Mouse (Mus musculus) forebrain, postnatal 0 days (tissue): ENCODE measurements around the gene Men1. TPM values are rescaled to one million over a fixed set of nuclear protein-coding genes. Genes with fewer than 3 reads are reported as not detected.

Source experiments
- ATAC-seq: fragments of 200-750 bp; cut with Nextera tagmentation; 2 replicates; pipeline ENCODE4 v1.8.0; 2017; ENCODE audit warnings: mild to moderate bottlenecking, moderate library complexity
- DNase-seq: peaks from one replicate; pipeline ENCODE4 v3.0.0-alpha.2; 2015
- H3K27ac ChIP-seq: fragments of 300-500 bp; sonication (generic); 2 replicates; pipeline ENCODE4 v1.5.1; 2014; ENCODE audit warnings: low read depth, mild to moderate bottlenecking, antibody characterized with exemption, low read length, moderate library complexity, mixed read lengths
- H3K27me3 ChIP-seq: fragments of 300-500 bp; sonication (generic); 2 replicates; pipeline ENCODE4 v1.6.1; 2014; ENCODE audit warnings: mild to moderate bottlenecking, low read length, mixed read lengths; ENCODE audit not compliant: insufficient read depth
- H3K36me3 ChIP-seq: fragments of 300-500 bp; sonication (generic); 2 replicates; pipeline ENCODE4 v1.6.1; 2014; ENCODE audit warnings: mild to moderate bottlenecking, moderate library complexity; ENCODE audit not compliant: insufficient read depth
- H3K4me1 ChIP-seq: fragments of 300-500 bp; sonication (generic); 2 replicates; pipeline ENCODE4 v1.6.1; 2014; ENCODE audit warnings: antibody characterized with exemption; ENCODE audit not compliant: insufficient read depth
- H3K4me2 ChIP-seq: fragments of 300-500 bp; sonication (generic); 2 replicates; pipeline ENCODE4 v1.6.1; 2014; ENCODE audit warnings: low read depth, mild to moderate bottlenecking, moderate library complexity
- H3K4me3 ChIP-seq: fragments of 300-500 bp; sonication (generic); 2 replicates; pipeline ENCODE4 v1.5.1; 2014; ENCODE audit warnings: low read depth, low read length, mixed read lengths
- H3K9ac ChIP-seq: fragments of 300-500 bp; sonication (generic); 2 replicates; pipeline ENCODE4 v1.6.1; 2014; ENCODE audit warnings: mild to moderate bottlenecking
- H3K9me3 ChIP-seq: fragments of 300-500 bp; sonication (generic); 2 replicates; pipeline ENCODE4 v1.6.1; 2016; ENCODE audit warnings: low read length
- CTCF ChIP-seq: sonication (generic); IDR thresholded peaks from 2 replicates; pipeline ENCODE4 v1.5.1; 2016; ENCODE audit warnings: antibody characterized with exemption, control low read depth, low read depth
- whole genome bisulfite sequencing: fragments of 180-500 bp; shearing (Covaris S2); extraction: QIAGEN DNeasy Blood & Tissue Kit; methylation state at CpG from one replicate; pipeline ENCODE4 v1.1.7; 2014; 5-methylcytosine and 5-hydroxymethylcytosine counted together
- polyA plus RNA-seq: library from polyadenylated mRNA; unstranded; fragments of >200 nt; fragmentation: Nextera tagmentation; extraction: Ambion mirVana; gene quantifications from 2 replicates; pipeline ENCODE4 v1.2.1, GENCODE M21; 2015
- total RNA-seq: library from RNA; depleted of rRNA; stranded (reverse); fragments of >200 nt; gene quantifications from 2 replicates; pipeline ENCODE4 v1.2.3, GENCODE M21; 2014

The Men1 gene
- total and polyA plus RNA-seq, 2 experiments from 2014 or later = 60.5 to 60.9 TPM

GRCm38 (mm10) chr19:6291117-6291781 is 43.5 kb upstream of the Men1 start:
- Histone ChIP-seq H3K4me3 (no peak overlapping the region), H3K4me2 (no peak overlapping the region), H3K9me3 (no peaks in the 10 kb centered on the region), H3K4me1 (no peaks in the 10 kb centered on the region), H3K27ac (0 out of 2 replicates have a peak overlapping the region, but pooled peaks have one; percentile 21), H3K27me3 (no peaks in the 10 kb centered on the region), H3K9ac (no peak overlapping the region), H3K36me3 (peaks cover 25% of the 10 kb centered on the region)
- no peak for TF ChIP-seq CTCF
- 78% methylated on average over 10 of the region's 10 CpGs for WGBS
- DNase-seq (no peak), ATAC-seq (no peak)

GRCm38 (mm10) chr19:6292262-6292661 is 42.5 kb upstream of the Men1 start:
- TF ChIP-seq CTCF = no peak
- WGBS = 83% methylated on average over 5 of the region's 5 CpGs
- ATAC-seq = no peak
- no peaks in the 10 kb centered on the region for H3K4me1 ChIP-seq
- no peaks in the 10 kb centered on the region for H3K9me3 ChIP-seq
- no peak for DNase-seq
- no peaks in the 10 kb centered on the region for H3K27me3 ChIP-seq
- H3K4me3 ChIP-seq = no peak overlapping the region
- H3K9ac ChIP-seq = no peak overlapping the region
- no peak overlapping the region for H3K4me2 ChIP-seq
- H3K36me3 ChIP-seq = peaks cover 33% of the 10 kb centered on the region
- H3K27ac ChIP-seq = no peak overlapping the region

- no peaks in the 10 kb centered on the region for H3K9me3 ChIP-seq
- peaks cover 54% of the 10 kb centered on the region for H3K36me3 ChIP-seq
- no peak overlapping the region for H3K9ac ChIP-seq
- TF ChIP-seq CTCF = no peak
- no peaks in the 10 kb centered on the region for H3K4me1 ChIP-seq
- DNase-seq = no peak
- 96% methylated on average over 17 of the region's 17 CpGs for WGBS
- H3K27me3 ChIP-seq = no peaks in the 10 kb centered on the region
- H3K4me3 ChIP-seq = no peak overlapping the region
- no peak overlapping the region for H3K4me2 ChIP-seq
- no peak overlapping the region for H3K27ac ChIP-seq
- ATAC-seq = no peak
Observed at GRCm38 (mm10) chr19:6294301-6294700, 40.5 kb upstream of the Men1 start.

- Histone ChIP-seq H3K9ac (no peak overlapping the region), H3K4me2 (no peak overlapping the region), H3K4me3 (no peak overlapping the region), H3K27me3 (no peaks in the 10 kb centered on the region), H3K36me3 (peaks cover 63% of the 10 kb centered on the region), H3K4me1 (no peaks in the 10 kb centered on the region), H3K9me3 (no peaks in the 10 kb centered on the region), H3K27ac (no peak overlapping the region)
- ATAC-seq (no peak), DNase-seq (no peak)
- TF ChIP-seq CTCF = no peak
- 91% methylated on average over 5 of the region's 5 CpGs for WGBS
Observed at GRCm38 (mm10) chr19:6296551-6297210, 38.1 kb upstream of the Men1 start.

GRCm38 (mm10) chr19:6297641-6298040 is 37.1 kb upstream of the Men1 start:
- TF ChIP-seq CTCF = no peak
- Histone ChIP-seq H3K27ac (no peak overlapping the region), H3K4me3 (no peak overlapping the region), H3K9ac (no peak overlapping the region), H3K27me3 (no peaks in the 10 kb centered on the region), H3K9me3 (no peaks in the 10 kb centered on the region), H3K4me1 (no peaks in the 10 kb centered on the region), H3K36me3 (peaks cover 63% of the 10 kb centered on the region), H3K4me2 (no peak overlapping the region)
- WGBS = 92% methylated on average over 9 of the region's 9 CpGs
- DNase-seq (no peak), ATAC-seq (no peak)

GRCm38 (mm10) chr19:6299003-6299402 is 35.8 kb upstream of the Men1 start:
- H3K27me3 ChIP-seq = no peaks in the 10 kb centered on the region
- WGBS = 81% methylated on average over 4 of the region's 4 CpGs

More at GRCm38 (mm10) chr19:6299003-6299402, 35.8 kb upstream of the Men1 start:
- H3K9me3 ChIP-seq = no peaks in the 10 kb centered on the region
- no peak overlapping the region for H3K27ac ChIP-seq
- H3K4me3 ChIP-seq = no peak overlapping the region
- ATAC-seq = no peak
- no peak for DNase-seq
- TF ChIP-seq CTCF = no peak
- H3K36me3 ChIP-seq = peaks cover 59% of the 10 kb centered on the region
- no peaks in the 10 kb centered on the region for H3K4me1 ChIP-seq
- H3K4me2 ChIP-seq = no peak overlapping the region
- H3K9ac ChIP-seq = no peak overlapping the region
